Mouse (Mus musculus) myocyte (in vitro differentiated cells): Measurements from ENCODE around the gene Xrcc4.

ENCODE experiments used
- POLR2A ChIP-seq: IDR thresholded peaks from one replicate; pipeline ENCODE4 v1.6.1; 2011; ENCODE audit warnings: low read depth, mild to moderate bottlenecking, control low read depth, moderate library complexity; ENCODE audit not compliant: insufficient read length
- TCF12 ChIP-seq: IDR thresholded peaks from one replicate; pipeline ENCODE4 v1.6.1; 2011; ENCODE audit warnings: mild to moderate bottlenecking, control low read depth; ENCODE audit not compliant: poor library complexity, insufficient read depth, severe bottlenecking

GRCm38 (mm10) chr13:90009786-90010185 lies 79.6 kb downstream of the Xrcc4 start:
- TF ChIP-seq TCF12 (no peak), POLR2A (no peak)
